Mouse (Mus musculus) thymus, postnatal 4 days (tissue): ENCODE measurements at regions not wholly inside any gene's neighbourhood (a gene's known extent, or its start where the extent isn't known, plus 50 kb on each side); places are given as distances from the start of the nearest gene placed in this dataset.

Source experiments
- DNase-seq: peaks from one replicate; pipeline ENCODE4 v3.0.0; 2021

DNA sequence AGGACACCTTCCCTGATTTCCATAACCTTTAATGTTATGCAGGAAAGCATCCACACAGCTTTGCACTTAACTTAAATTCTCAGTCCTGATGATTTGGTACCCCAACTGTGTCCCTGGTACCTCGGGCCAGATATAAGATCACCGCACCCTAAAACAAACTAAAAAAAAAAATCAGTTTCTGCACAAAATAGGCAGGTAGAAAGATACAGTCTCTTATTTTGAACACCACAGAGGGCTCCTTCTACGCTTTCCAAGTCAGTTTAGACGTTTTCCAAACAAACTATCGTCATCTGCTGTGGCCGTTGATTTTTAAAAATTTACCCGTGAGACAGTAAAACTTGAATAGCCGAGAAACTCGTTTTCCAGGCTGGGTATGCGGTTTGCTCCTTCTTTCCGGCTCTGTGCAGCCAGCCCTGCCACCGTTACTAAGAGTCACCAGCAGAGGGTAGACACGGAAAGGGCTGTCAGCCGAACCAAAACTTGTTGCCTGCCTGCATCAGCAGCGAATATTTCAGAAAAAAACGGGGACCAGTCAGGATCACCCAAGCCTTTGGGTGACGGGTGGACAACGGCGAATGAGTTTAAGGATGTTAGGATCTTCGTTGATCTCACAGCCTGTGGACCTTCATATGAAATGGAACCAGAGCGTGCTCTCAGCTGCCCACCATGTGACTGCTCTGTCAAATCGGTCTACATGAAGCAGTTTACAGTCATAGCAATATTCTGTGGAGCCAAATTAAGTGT lies 74.4 kb upstream of the Gpc5 start:
- peak; percentile 71 for DNase-seq

DNA sequence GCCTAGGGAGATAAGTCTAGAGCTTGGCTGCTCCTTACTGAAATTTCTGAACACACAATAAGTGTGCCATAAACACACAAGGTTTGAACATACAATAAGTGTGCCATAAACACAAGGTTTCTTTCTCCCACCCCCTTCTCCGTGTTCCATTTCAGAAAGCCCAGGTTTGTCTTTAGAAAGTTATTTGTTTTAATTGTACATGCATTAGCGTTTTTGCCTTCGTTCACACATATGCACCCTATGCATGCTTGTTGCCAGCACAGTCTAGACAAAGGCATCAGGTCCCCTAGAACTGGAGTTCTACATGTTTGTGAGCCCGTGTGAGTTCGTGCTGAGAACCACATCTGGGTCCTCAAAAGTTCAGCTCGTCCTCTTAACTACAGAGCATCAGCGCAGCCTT lies 64.0 kb upstream of the Gpc5 start:
- no peak for DNase-seq

DNA sequence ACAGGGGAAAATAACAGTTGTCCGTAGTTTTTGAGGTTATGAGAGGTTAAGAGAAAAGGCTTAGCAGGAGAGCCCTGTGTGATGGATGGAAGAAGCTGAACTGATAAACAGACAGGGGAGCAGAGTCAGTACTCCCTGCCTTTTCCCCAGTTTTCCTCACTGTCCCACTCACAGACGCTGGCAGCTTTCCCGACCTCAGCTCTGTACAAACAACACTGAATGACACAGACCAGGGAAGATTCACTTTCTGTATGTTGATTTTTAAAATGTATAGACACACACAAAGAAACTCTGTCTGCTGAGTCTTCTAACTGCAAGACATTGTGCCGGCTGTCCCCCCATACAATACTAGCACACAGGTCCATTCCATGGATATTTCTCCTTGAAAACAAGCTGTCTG lies 60.3 kb upstream of the Gpc5 start:
- no peak for DNase-seq

DNA sequence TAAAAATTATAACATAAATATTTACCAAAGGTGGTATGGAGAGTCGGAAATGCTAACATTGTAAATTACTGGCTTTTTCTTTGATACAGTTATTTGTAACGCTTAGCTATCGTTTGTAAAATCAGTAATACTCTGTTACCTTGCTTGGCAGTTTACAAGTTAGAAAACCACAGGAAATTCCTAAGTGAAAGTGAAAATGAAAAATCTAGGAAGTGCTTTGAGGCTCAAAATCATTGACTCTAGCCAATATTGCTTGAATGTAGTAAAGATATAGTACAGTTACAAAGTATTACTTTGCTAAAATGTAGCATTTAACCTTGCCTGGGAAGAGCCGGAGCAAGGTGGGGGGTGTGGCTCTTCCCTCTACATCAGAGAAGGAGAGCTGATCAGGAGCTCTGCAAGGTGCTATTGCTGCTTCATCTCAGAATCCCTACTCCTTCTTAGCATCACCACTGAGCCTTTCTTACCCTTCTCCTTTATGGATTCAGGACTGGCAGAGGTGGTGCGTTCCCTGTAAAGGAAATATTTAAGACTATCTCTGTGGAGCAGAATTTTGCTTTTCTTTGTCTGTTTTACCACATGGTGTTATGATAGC lies 58.5 kb upstream of the Gpc5 start:
- no peak for DNase-seq

DNA sequence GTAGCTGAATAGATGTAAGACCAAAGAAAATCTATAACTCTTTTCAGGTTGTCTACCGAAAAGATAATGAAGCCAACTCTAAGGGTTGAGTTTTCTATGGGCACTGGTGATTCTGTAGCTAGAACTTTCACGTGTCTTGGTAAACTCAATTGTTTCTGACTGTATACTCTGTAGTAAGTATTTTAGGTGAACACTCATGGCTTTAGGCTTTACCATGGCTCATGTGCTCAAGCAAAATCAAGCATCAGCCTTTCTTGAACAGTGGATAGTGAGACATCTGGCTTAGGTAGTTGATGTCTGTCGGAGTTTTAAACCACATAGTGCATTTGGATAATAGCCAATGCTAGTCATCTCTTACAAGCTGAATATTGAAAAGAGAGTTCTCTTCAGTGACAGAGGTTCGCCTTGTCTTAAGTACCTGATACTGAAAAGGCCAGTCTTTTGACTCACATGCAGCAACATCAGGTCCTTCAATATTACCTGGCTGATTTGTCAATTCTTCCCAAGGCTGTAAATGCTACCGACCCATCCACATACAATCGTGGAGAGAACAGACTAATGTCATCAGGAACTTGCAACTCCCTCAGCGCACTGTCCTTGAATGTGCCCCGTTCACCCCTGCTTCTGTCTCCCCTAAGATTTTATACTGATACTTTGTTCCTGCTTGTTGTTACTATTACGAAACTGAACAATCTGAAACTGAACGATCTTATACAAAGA lies 57.1 kb upstream of the Gpc5 start:
- DNase-seq, result no peak

DNA sequence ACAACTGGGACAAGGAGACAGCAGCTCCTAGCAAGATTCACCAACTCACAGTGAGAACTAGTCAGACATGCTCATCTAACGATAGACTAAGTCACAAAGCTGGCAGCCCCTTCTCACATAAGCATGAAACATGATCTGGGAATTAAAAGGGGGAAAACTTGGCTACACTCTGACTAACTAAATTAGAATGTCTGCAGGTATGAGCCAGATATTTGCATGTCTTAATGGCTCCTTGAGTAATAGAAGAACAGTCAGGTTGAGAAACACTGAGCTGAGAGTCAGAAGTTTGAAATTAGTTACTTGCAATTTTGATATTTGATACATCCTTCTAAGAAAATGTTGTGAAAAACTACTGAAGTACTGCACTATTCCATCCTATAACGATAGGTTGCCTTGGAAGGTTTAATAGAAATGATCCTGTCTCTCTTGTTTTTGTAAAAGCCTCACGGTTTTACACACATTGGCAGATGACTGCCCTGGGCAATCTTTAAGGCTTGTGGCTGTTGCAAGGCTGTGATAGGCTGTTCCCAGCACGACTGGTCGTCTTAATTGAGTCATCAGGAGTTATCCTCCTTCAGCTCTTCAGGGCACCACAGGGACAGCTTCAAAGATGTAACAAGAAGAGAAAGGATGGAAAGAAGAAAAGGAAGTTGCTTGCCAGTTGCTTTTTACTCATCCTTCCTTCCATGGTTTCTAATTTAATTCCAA lies 54.8 kb upstream of the Gpc5 start:
- DNase-seq, result no peak

DNA sequence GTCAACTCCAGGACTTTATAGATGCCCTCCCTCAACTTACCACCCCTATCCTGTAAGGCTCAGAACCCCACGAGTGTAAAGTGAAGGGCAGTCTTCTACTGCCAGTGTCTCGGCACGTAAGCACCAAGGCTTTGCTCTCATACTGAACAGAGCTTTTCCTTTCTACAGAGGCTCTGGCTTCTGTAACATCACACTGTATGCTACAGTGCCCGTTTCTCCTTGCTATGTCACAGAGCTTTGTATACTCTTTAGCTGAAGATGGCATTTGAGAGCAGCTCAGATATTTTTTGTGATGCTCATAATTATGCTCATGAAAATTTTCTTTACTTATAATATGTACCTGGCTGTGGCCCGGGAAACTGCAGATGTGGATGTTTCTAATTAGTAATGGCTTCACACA lies 53.2 kb upstream of the Gpc5 start:
- DNase-seq, result no peak

DNA sequence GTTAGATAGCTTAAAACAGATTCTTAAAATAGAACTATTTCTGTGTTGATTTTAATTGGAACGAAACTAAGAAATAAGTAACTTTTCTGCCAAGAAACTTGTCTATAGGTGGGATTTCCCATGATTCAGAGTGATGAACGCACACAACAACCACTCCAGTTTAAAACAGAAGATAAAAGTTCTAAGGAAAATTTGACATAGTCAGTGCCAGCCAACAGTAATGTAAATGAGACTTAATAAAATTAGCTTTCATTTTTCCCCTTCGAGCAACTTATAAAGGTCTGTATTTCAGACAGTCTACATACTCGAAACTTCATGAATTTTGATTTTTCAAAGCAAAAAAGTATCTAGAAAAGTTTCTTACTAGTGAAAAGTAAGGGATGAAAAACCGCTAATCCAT lies 52.5 kb upstream of the Gpc5 start:
- no peak for DNase-seq

DNA sequence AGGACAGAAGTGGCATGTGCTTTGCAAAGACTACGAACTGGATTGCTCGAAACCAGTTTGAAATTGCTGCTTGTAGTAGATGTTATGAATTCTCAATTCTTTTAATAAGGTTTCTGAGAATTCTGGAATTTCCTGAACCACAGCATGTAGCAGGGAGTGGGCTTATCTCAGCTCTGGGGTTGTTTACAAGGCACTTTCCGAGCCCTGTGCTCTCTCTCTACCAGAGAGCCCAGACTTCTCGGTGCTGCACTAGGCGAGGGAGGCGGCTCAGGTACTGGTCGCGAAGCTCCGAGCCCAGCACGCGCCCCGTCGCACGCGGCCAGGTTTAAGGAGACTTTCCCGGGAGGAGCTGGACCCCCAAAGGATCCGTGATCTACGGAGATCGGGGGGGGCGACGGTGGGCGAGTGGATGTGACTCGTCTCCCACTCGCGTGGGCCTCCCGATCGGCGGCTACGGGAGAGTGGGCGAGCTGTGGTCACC lies 51.9 kb upstream of the Gpc5 start:
- no peak for DNase-seq

DNA sequence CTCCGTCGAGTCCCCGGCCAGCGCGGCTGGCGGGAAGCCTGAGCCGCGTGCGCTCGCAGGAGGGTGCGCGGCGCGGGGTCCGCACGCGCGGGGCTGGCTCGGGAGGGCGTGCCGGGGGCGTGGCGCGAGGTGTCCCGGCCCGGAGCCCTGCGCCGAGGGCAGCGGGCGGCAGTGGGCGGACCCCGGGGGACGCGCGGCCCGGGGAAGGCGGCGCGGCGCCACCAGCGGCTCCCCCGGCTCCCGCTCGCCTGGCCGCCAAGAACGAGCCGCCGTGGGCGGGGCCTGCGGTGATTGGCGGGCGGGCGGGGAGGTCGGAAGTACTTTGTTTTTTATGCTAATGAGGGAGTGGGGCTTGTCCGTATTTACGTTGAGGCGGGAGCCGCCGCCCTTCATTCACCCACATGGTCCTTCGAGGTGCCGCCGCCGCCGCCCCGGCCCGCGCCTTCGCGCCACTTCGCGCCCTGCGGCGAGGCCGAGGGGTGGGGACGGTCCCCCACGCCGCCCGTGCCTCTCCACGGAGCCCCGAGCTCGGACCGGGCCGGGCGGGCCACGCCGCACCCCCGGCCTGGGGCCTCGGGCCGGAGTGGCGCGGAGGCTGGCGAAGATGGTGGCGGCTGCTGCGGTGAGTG lies 51.3 kb upstream of the Gpc5 start:
- DNase-seq, result peak; percentile 90

DNA sequence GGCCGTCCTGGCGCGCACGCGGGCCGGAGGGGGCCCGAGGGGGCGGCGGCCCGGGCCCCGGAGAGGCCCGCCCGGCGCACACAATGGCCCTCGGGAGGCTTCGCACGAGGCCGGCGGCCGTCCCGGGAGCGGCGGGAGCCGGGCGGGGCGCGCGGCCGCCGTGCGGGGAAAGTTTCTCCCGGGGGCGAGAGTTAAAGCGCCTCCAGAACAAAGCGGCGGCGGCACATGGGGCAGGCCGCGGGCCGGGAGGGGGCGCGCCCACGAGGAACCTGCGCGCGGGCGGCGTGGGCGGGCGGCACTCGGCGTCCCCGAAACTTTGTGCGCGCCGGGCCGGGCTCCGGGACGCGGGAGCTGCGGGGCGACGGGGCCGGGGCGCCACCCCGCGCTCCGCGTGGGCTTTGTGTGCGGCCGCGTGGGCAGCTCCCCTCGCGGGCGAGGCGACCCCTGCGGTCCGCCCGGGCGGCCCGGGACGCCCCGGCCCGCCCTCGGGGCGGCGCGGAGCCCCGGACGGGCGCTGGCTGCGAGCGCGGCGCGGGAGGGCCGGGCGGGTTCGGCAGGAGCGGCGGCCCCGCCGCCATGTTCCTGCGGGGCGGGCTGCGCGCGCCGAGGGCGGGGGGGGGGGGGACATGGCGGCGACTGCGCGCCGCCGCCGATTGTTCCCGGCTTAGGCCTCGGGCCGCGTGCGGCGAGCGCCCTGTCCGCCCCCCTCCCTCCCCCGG lies 50.5 kb upstream of the Gpc5 start:
- peak; percentile 76 for DNase-seq

DNA sequence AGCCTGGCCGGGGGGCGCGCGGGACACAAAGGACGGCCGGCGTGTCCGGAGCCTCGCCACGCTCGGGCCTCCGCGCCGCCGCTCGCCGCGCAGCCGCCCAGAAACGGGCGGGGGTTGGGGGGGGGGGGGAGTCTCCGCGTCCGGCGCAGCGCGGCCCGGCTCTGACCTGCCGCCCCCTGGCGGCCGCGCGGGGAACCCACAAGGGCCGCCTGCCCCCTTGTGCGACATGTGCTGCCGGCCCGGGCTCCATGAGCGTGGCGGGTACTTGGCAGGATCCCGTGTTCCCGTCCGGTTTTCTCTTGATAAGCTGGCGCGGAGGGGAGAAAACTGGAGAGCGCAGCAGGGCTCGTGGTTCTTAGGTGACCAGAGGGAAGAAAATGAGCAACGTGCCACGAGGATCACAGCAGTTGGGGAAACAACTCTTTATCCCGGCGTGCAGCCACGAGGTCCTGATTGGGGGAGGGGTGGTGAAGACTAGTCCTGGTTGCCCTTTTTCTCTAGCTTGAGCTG lies 49.9 kb upstream of the Gpc5 start:
- peak; percentile 90 for DNase-seq
